Mouse (Mus musculus) activated CD4-positive, CD25-positive, alpha-beta regulatory T cell, adult 9 weeks (primary cell): ENCODE data around the gene Rtl10. TPM values are rescaled to one million over a fixed set of nuclear protein-coding genes. Genes with fewer than 3 reads are reported as not detected.

Experiments
- polyA plus RNA-seq: library from polyadenylated mRNA; unstranded; fragments of 100-300 nt; shearing (Covaris generic); gene quantifications from one replicate; pipeline ENCODE4 v1.2.1, GENCODE M21; 2017

Rtl10 gene
- 0.89 TPM for polyA plus RNA-seq

DNA sequence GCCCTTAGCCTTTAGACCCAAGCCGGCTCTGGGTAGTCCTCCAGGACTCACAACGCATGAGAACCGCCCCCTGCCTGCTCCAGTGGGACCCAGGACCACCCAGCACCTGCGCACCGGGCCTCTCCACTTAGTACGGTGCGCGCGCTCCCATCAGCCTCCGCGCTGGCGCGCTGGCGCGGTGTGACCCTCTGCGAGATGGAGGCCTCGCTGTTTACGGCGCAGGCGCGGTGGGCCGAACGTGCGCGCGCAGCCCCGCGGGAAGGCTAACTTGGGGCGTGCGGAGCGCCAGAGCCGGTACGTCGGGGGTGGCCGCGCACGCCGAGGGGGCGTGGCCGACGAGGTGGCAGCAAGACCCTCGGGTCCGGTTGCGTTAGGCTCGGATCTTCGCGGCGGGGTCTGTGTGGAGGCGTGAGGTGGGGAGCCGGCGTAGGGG, at the start of gene Rtl10, which contains the start of gene Gnb1l:
Gene Rtl10 (plus strand): TSS at position 344 of the 433 bp plus-strand sequence.
Gene Gnb1l (plus strand): TSS at position 156 of the 433 bp plus-strand sequence.

Other genes starting within 250 kb of the Rtl10 start
- not detected for gene Gm49776, start 240.6 kb upstream of the Rtl10 start, polyA plus RNA-seq
- gene Dgcr8, start 209.7 kb upstream of the Rtl10 start, polyA plus RNA-seq, result 26.6 TPM
- gene Tango2, start 150.8 kb upstream of the Rtl10 start, polyA plus RNA-seq, result 58.5 TPM
- gene Arvcf, start 150.7 kb upstream of the Rtl10 start, polyA plus RNA-seq, result 1.3 TPM
- gene Txnrd2, start 72.5 kb upstream of the Rtl10 start, polyA plus RNA-seq, result 31.0 TPM
- gene Comt, start 72.0 kb upstream of the Rtl10 start, polyA plus RNA-seq, result 78.3 TPM
- 15.6 TPM for gene Gnb1l, start 188 bp upstream of the Rtl10 start, polyA plus RNA-seq
- gene Tbx1, start 91.8 kb downstream of the Rtl10 start, polyA plus RNA-seq, result not detected
- gene Gp1bb, start 123.5 kb downstream of the Rtl10 start, polyA plus RNA-seq, result not detected
- gene Gm49601, start 127.5 kb downstream of the Rtl10 start, polyA plus RNA-seq, result not detected
- gene Sept5, start 131.1 kb downstream of the Rtl10 start, polyA plus RNA-seq, result not detected